Mouse (Mus musculus) MN1 (cell line): ENCODE measurements around the gene Gm26657.

Experiments
- DNase-seq: peaks from one replicate; pipeline ENCODE4 v3.0.0-alpha.2; 2016; ENCODE audit warnings: low spot score

Gm26657 gene

DNA sequence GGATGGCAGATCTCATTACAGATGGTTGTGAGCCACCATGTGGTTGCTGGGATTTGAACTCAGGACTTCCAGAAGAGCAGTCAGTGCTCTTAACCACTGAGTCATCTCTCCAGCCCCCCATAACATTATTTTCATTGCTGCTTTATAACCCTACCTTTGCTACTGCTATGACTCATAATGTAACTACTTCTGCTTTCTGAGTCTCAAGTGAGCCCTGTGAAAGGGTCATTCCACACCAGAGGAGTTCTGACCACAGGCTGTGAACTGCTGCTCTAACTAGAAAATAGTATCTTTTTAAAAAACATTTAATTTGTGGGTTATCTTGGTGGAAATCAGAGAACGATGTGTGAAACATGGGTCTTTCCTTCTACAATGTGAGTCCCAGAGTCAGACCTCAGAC is 17.8 kb downstream of the Gm26657 start:
- DNase-seq = no peak

GRCm38 (mm10) chr4:56767861-56768284 is 28.0 kb downstream of the Gm26657 start:
- DNase-seq = no peak

- DNase-seq = no peak
Observed at GRCm38 (mm10) chr4:56768913-56769312, 29.0 kb downstream of the Gm26657 start.

GRCm38 (mm10) chr4:56771065-56771464 is 31.2 kb downstream of the Gm26657 start:
- DNase-seq = no peak
